Comparison of ENCODE assay signal across 9 mouse cellular contexts in genomic region chr14:34309907-34310233, GRCm38 (mm10). TPM values are rescaled to one million over a fixed set of nuclear protein-coding genes. Genes with fewer than 3 reads are reported as not detected.
DNase-seq lines count a peak whose midpoint lies in the region; ATAC-seq and TF ChIP-seq lines count a peak whose summit lies in the region.
"Had no signal": no experiment of that assay in that cellular context is flagged by ENCODE, and none has a peak within 500 bp of the region (broad histone marks: within the 10 kb centered on the region; RNA-seq: fewer than 3 reads in every experiment).

No protein-coding gene starts in this region.

- H3K27ac ChIP-seq in kidney, embryonic 14.5 days (ENCODE audit: low read depth, low read length): peak overlapping the region; percentile 89
- peak overlapping the region; percentile 96 for H3K27ac ChIP-seq in bone marrow macrophage, adult 2 months (ENCODE audit: insufficient read depth, low read depth, low read length)
- H3K27ac ChIP-seq in hindbrain, embryonic 11.5 days (ENCODE audit: low read depth, low read length): peak overlapping the region; percentile 94
- H3K27ac ChIP-seq in midbrain, embryonic 12.5 days (replicated peaks): peak overlapping the region; percentile 99

- H3K9me3 ChIP-seq in kidney, embryonic 14.5 days (ENCODE audit: control insufficient read depth, low read length): no peaks in the 10 kb centered on the region
- H3K9me3 ChIP-seq in hindbrain, embryonic 11.5 days (ENCODE audit: control insufficient read depth, low read length): no peaks in the 10 kb centered on the region
- no peaks in the 10 kb centered on the region for H3K9me3 ChIP-seq in midbrain, embryonic 12.5 days

- ATAC-seq in kidney, embryonic 14.5 days (ENCODE audit: low FRiP score, low TSS enrichment): no peak
- ATAC-seq in hindbrain, embryonic 11.5 days (ENCODE audit: low FRiP score): no peak
- no peak for ATAC-seq in midbrain, embryonic 12.5 days (ENCODE audit: low FRiP score, low read depth)

- peak overlapping the region; percentile 61 for H3K9ac ChIP-seq in kidney, embryonic 14.5 days (ENCODE audit: low read depth, low read length)
- H3K9ac ChIP-seq in hindbrain, embryonic 11.5 days (ENCODE audit: low read depth, low read length): peak overlapping the region; percentile 73
- peak overlapping the region; percentile 95 for H3K9ac ChIP-seq in midbrain, embryonic 12.5 days (replicated peaks)

- no peak for TF ChIP-seq POLR2A in bone marrow macrophage, adult 2 months (IDR thresholded peaks at IDR 0.05; ENCODE audit: borderline replicate concordance, low read depth, low read length)

- DNase-seq in kidney, adult 9 months: no peak
- DNase-seq in hindbrain, embryonic 11.5 days (ENCODE audit: low spot score): no peak
- no peak for DNase-seq in embryo, embryonic 10 days (ENCODE audit: low spot score)
- DNase-seq in cerebellum, postnatal 4 days (ENCODE audit: low spot score in 2 of 2): no peak
- DNase-seq in spleen, adult 12 weeks (ENCODE audit: low spot score): no peak

- H3K4me2 ChIP-seq in kidney, embryonic 14.5 days (replicated peaks; ENCODE audit: low read depth, low read length): peak overlapping the region; percentile 48
- H3K4me2 ChIP-seq in hindbrain, embryonic 11.5 days (replicated peaks; ENCODE audit: low read depth, low read length): peak overlapping the region; percentile 48
- H3K4me2 ChIP-seq in midbrain, embryonic 12.5 days (replicated peaks): peak overlapping the region; percentile 78

- WGBS in kidney, embryonic 14.5 days: 9% methylated on average over 5 of the region's 5 CpGs
- 11% methylated on average over 5 of the region's 5 CpGs for WGBS in hindbrain, embryonic 11.5 days
- 7% methylated on average over 5 of the region's 5 CpGs for WGBS in midbrain, embryonic 12.5 days

- H3K36me3 ChIP-seq in kidney, embryonic 14.5 days (ENCODE audit: control insufficient read depth, insufficient read depth, low read length): no peaks in the 10 kb centered on the region
- no peaks in the 10 kb centered on the region for H3K36me3 ChIP-seq in hindbrain, embryonic 11.5 days (ENCODE audit: control insufficient read depth, insufficient read depth, low read length)
- no peaks in the 10 kb centered on the region for H3K36me3 ChIP-seq in midbrain, embryonic 12.5 days

- peak overlapping the region; percentile 94 for H3K4me3 ChIP-seq in kidney, embryonic 14.5 days (ENCODE audit: low read length)
- peak overlapping the region; percentile 93 for H3K4me3 ChIP-seq in bone marrow macrophage, adult 2 months (ENCODE audit: insufficient read depth, low read length)
- peak overlapping the region; percentile 70 for H3K4me3 ChIP-seq in hindbrain, embryonic 11.5 days (ENCODE audit: low read depth, low read length)
- H3K4me3 ChIP-seq in midbrain, embryonic 12.5 days: peak overlapping the region; percentile 93

- TF ChIP-seq CTCF in bone marrow macrophage, adult 2 months (IDR thresholded peaks at IDR 0.05; ENCODE audit: low read depth, low read length): no peak

- H3K4me1 ChIP-seq in kidney, embryonic 14.5 days (ENCODE audit: control insufficient read depth, insufficient read depth, low read length): peaks cover 8% of the 10 kb centered on the region; the same call in 1 of the 2 replicates
- peaks cover 18% of the 10 kb centered on the region for H3K4me1 ChIP-seq in bone marrow macrophage, adult 2 months (ENCODE audit: control insufficient read depth, insufficient read depth, low read length)
- H3K4me1 ChIP-seq in hindbrain, embryonic 11.5 days (replicated peaks; ENCODE audit: control insufficient read depth, insufficient read depth, low read length): no peaks in the 10 kb centered on the region
- peaks cover 20% of the 10 kb centered on the region for H3K4me1 ChIP-seq in midbrain, embryonic 12.5 days

- no peaks in the 10 kb centered on the region for H3K27me3 ChIP-seq in kidney, embryonic 14.5 days (ENCODE audit: control insufficient read depth, insufficient read depth, low read length)
- no peaks in the 10 kb centered on the region for H3K27me3 ChIP-seq in hindbrain, embryonic 11.5 days (ENCODE audit: control insufficient read depth, insufficient read depth, low read length)
- H3K27me3 ChIP-seq in midbrain, embryonic 12.5 days: no peaks in the 10 kb centered on the region

RNA-seq across cellular contexts. Expression of gene Shld2, which starts 0.4 kb away (rescaled TPM):
- polyA plus RNA-seq in kidney, embryonic 14.5 days (2014; fragmentation: Nextera tagmentation; extraction: Ambion mirVana): 9.3 and 10.1 TPM in 2 replicates
- polyA plus RNA-seq in bone marrow macrophage, adult 2 months (2012; ENCODE audit: insufficient read depth, insufficient read length, missing spikeins): 5.0 and 7.1 TPM in 2 replicates
- polyA plus RNA-seq in hindbrain, embryonic 11.5 days (2014; fragmentation: Nextera tagmentation; extraction: Ambion mirVana): 7.1 and 8.5 TPM in 2 replicates
- 7.8 and 7.9 TPM in 2 replicates for polyA plus RNA-seq in midbrain, embryonic 12.5 days (2016; fragmentation: Nextera tagmentation; extraction: Ambion mirVana)

RNA-seq across cellular contexts. Expression of gene Glud1, which starts 0.7 kb away (rescaled TPM):
- 77.3 and 112 TPM in 2 replicates for polyA plus RNA-seq in kidney, embryonic 14.5 days (2014; fragmentation: Nextera tagmentation; extraction: Ambion mirVana)
- 181 and 197 TPM in 2 replicates for polyA plus RNA-seq in bone marrow macrophage, adult 2 months (2012; ENCODE audit: insufficient read depth, insufficient read length, missing spikeins)
- polyA plus RNA-seq in hindbrain, embryonic 11.5 days (2014; fragmentation: Nextera tagmentation; extraction: Ambion mirVana): 86.0 and 95.1 TPM in 2 replicates
- polyA plus RNA-seq in midbrain, embryonic 12.5 days (2016; fragmentation: Nextera tagmentation; extraction: Ambion mirVana): 96.3 and 107 TPM in 2 replicates

RNA-seq across cellular contexts. Expression of gene Fam25c, which starts 45.4 kb away (rescaled TPM):
- not detected in 2 replicates for polyA plus RNA-seq in kidney, embryonic 14.5 days (2014; fragmentation: Nextera tagmentation; extraction: Ambion mirVana)
- polyA plus RNA-seq in bone marrow macrophage, adult 2 months (2012; ENCODE audit: insufficient read depth, insufficient read length, missing spikeins): not detected in 2 replicates
- polyA plus RNA-seq in hindbrain, embryonic 11.5 days (2014; fragmentation: Nextera tagmentation; extraction: Ambion mirVana): not detected in 2 replicates
- polyA plus RNA-seq in midbrain, embryonic 12.5 days (2016; fragmentation: Nextera tagmentation; extraction: Ambion mirVana): not detected in 2 replicates
- polyA plus RNA-seq: large intestine, adult 2 months had no signal
